ENCODE assay signal across 26 mouse cellular contexts in genomic region chr4:142075931-142076330, GRCm38 (mm10). TPM values are rescaled to one million over a fixed set of nuclear protein-coding genes. Genes with fewer than 3 reads are reported as not detected.
DNase-seq lines count a peak whose midpoint lies in the region; TF ChIP-seq lines count a peak whose summit lies in the region.
"Had no signal": no experiment of that assay in that cellular context is flagged by ENCODE, and none has a peak within 500 bp of the region (broad histone marks: within the 10 kb centered on the region; RNA-seq: fewer than 3 reads in every experiment).

No protein-coding gene starts in this region.

- H3K4me3 ChIP-seq in CH12.LX (replicated peaks in 1 of 3; ENCODE audit: low read depth in 2 of 3, low read length in 2 of 3, poor library complexity in 1 of 3): no peak overlapping the region
- H3K4me3 ChIP-seq: erythroblast, embryonic 14.5 days; hindbrain, embryonic 10.5 days; hindbrain, embryonic 15.5 days; midbrain, embryonic 15.5 days; neural tube, embryonic 15.5 days had no signal

- no peak for TF ChIP-seq RAD21 in CH12.LX (IDR thresholded peaks at IDR 0.05; ENCODE audit: low read depth, low read length)

- H3K4me1 ChIP-seq in CH12.LX (ENCODE audit: control insufficient read depth in 1 of 2, insufficient read depth in 2 of 2): peaks cover 34 to 86% of the 10 kb centered on the region in 2 experiments

- H3K27me3 ChIP-seq in CH12.LX (replicated peaks): peaks cover 4% of the 10 kb centered on the region
- H3K27me3 ChIP-seq in splenic B cell, adult 2 months (ENCODE audit: control insufficient read depth, insufficient read depth, low read length, poor library complexity, severe bottlenecking): no peaks in the 10 kb centered on the region
- H3K27me3 ChIP-seq: hindbrain, embryonic 15.5 days; midbrain, embryonic 15.5 days; neural tube, embryonic 15.5 days had no signal

- no peaks in the 10 kb centered on the region for H3K36me3 ChIP-seq in CH12.LX (replicated peaks in 1 of 2; ENCODE audit: control insufficient read depth in 1 of 2, insufficient read depth in 1 of 2, low read length in 1 of 2)
- H3K36me3 ChIP-seq in splenic B cell, adult 2 months (ENCODE audit: control insufficient read depth, insufficient read depth, low read length, poor library complexity, severe bottlenecking): no peaks in the 10 kb centered on the region
- H3K36me3 ChIP-seq: hindbrain, embryonic 10.5 days; hindbrain, embryonic 15.5 days; midbrain, embryonic 15.5 days; neural tube, embryonic 15.5 days had no signal

- no peaks in the 10 kb centered on the region for H3K79me2 ChIP-seq in CH12.LX (replicated peaks; ENCODE audit: control insufficient read depth, extremely low read depth, insufficient read depth, poor library complexity, severe bottlenecking)

- TF ChIP-seq CTCF in CH12.LX (conservative IDR thresholded peaks at IDR 0.05 in 1 of 2, IDR thresholded peaks at IDR 0.05 in 1 of 2; ENCODE audit: low read depth in 2 of 2, low read length in 2 of 2): no peak

- no peaks in the 10 kb centered on the region for H3K9me3 ChIP-seq in CH12.LX (replicated peaks; ENCODE audit: low read length)
- H3K9me3 ChIP-seq: hindbrain, embryonic 10.5 days; hindbrain, embryonic 15.5 days; midbrain, embryonic 15.5 days; neural tube, embryonic 15.5 days had no signal

- 0 out of 2 replicates have a peak overlapping the region, but pooled peaks have one; percentile 27 for H3K4me2 ChIP-seq in CH12.LX (ENCODE audit: insufficient read depth, low read depth, poor library complexity, severe bottlenecking)
- H3K4me2 ChIP-seq: hindbrain, embryonic 15.5 days; lung, embryonic 14.5 days; midbrain, embryonic 15.5 days; neural tube, embryonic 15.5 days had no signal

- DNase-seq in kidney, postnatal 10 days: peak; percentile 10
- no peak for DNase-seq in kidney, adult 8-10 months
- DNase-seq in A20 (ENCODE audit: low read depth, low spot score) (peak; percentile 41), CH12.LX (ENCODE audit: extremely low read depth) (peak; percentile 82)
- peak; percentile 43 for DNase-seq in splenic B cell, adult 2 months (ENCODE audit: low read depth, low spot score)
- DNase-seq in thymus, postnatal 10 days (ENCODE audit: low spot score in 2 of 2): no peak
- DNase-seq: adrenal gland, postnatal 14 days; cerebellum, adult 11 months; cerebellum, adult 9-10 months; forebrain, postnatal 0 days; gastrocnemius, postnatal 10 days; heart, postnatal 14 days; kidney, adult 11 months; layer of hippocampus, postnatal 36 days; left cerebral cortex, postnatal 4 days; lung, embryonic 14.5 days; lung, postnatal 14 days; retina, postnatal 1 day; right cerebral cortex, postnatal 14 days had no signal

- dilution Hi-C loops in CH12.LX (cut with MboI; ENCODE audit: extremely low pct_ligation_motif_present, extremely low pct_unique_long_range_greater_than_20kb, low sequenced_read_pairs): no loop called here

- H3K9ac ChIP-seq in CH12.LX (ENCODE audit: insufficient read depth, low read depth): no peak overlapping the region
- H3K9ac ChIP-seq: forebrain, postnatal 0 days; hindbrain, embryonic 15.5 days; lung, embryonic 14.5 days; midbrain, embryonic 15.5 days; neural tube, embryonic 15.5 days had no signal

- H3K27ac ChIP-seq in CH12.LX (ENCODE audit: insufficient read depth, low read depth): no peak overlapping the region
- H3K27ac ChIP-seq: hindbrain, embryonic 10.5 days; hindbrain, embryonic 15.5 days; kidney, postnatal 0 days; midbrain, embryonic 15.5 days; neural tube, embryonic 15.5 days had no signal

- in situ Hi-C loops in CH12.LX (cut with MboI; ENCODE audit: low pct_ligation_motif_present, low pct_unique_long_range_greater_than_20kb, low sequenced_read_pairs): loop anchor here (5.0 to 25.0 kb wide), 3 partner anchors 59 to 664 kb away; partner anchors contain the start of genes Clcnkb, Fhad1 and Hspb7

- TF ChIP-seq EP300 in CH12.LX (IDR thresholded peaks at IDR 0.05; ENCODE audit: low read length): no peak; the same call in 1 of the 2 replicates

- 0 out of 2 replicates have a peak, but pooled peaks have one; percentile 25 for TF ChIP-seq POLR2A in CH12.LX (IDR thresholded peaks at IDR 0.05; ENCODE audit: low read depth, low read length)

TF ChIP-seq in CH12.LX, 34 proteins besides CTCF, POLR2A, EP300 and RAD21:
- TF ChIP-seq ZNF384 (IDR thresholded peaks at IDR 0.05; ENCODE audit: low read depth, low read length) (no peak; the same call in 1 of the 2 replicates), IRF4 (IDR thresholded peaks at IDR 0.05; ENCODE audit: low read depth, low read length) (no peak), SMC3 (IDR thresholded peaks at IDR 0.05; ENCODE audit: low read depth, low read length) (no peak), BHLHE40 (IDR thresholded peaks at IDR 0.05; ENCODE audit: low read depth, low read length) (peak; percentile 59), ZC3H11A (IDR thresholded peaks at IDR 0.05; ENCODE audit: low read depth, low read length) (no peak), ETS1 (conservative IDR thresholded peaks at IDR 0.05; ENCODE audit: low read depth, low read length) (0 out of 2 replicates have a peak, but pooled peaks have one; percentile 23), HCFC1 (IDR thresholded peaks at IDR 0.05; ENCODE audit: low read depth, low read length) (no peak), USF1 (IDR thresholded peaks at IDR 0.05; ENCODE audit: low read depth, low read length) (no peak), MAX (IDR thresholded peaks at IDR 0.05; ENCODE audit: low read length) (no peak), MXI1 (IDR thresholded peaks at IDR 0.05; ENCODE audit: low read depth, low read length) (no peak), NELFE (IDR thresholded peaks at IDR 0.05; ENCODE audit: low read depth, low read length) (no peak), MYC (IDR thresholded peaks at IDR 0.05; ENCODE audit: low read depth, low read length) (no peak), POLR2AphosphoS2 (IDR thresholded peaks at IDR 0.05; ENCODE audit: low read depth, low read length) (no peak), ZMIZ1 (IDR thresholded peaks at IDR 0.05; ENCODE audit: low read depth, low read length) (no peak), PAX5 (IDR thresholded peaks at IDR 0.05; ENCODE audit: low read length) (no peak)
TF ChIP-seq in CH12.LX: peak in this region for 2.

RNA-seq across cellular contexts. Expression of gene Tmem51, which starts 8.2 kb away (rescaled TPM):
- 1.1 and 1.4 TPM in 2 replicates for total RNA-seq in CH12.LX (2012; rRNA removed)
- 6.6 and 8.0 TPM in 2 replicates for total RNA-seq in CH12.LX (2014; rRNA removed)
- 8.0 and 8.5 TPM in 2 replicates for polyA plus RNA-seq in CH12.LX (2012; ENCODE audit: insufficient read length, low read depth)
- polyA plus RNA-seq: C2C12 had no signal

Comparison
In these comparisons a context has a peak if more than half of its experiments do, and no peak if none do; other contexts are left out.
1. DNase-seq: peak in kidney, postnatal 10 days (single experiment), A20 (single experiment), CH12.LX (single experiment) and splenic B cell, adult 2 months (single experiment); none in kidney, adult 8-10 months (0 of 2) and thymus, postnatal 10 days (0 of 2).